Mouse (Mus musculus) heart, postnatal 4 days (tissue): Measurements from ENCODE around the gene Csmd2. TPM values are rescaled to one million over a fixed set of nuclear protein-coding genes. Genes with fewer than 3 reads are reported as not detected.

Experiments used
- DNase-seq: peaks from one replicate; pipeline ENCODE4 v3.0.0; 2021
- total RNA-seq, 2 experiments: library from RNA; stranded (reverse); gene quantifications; 2 replicates each; pipeline ENCODE4 v1.2.3; 2021

Csmd2 gene
- total RNA-seq, 2 experiments from 2014 or later = 0.14 to 0.16 TPM

DNA sequence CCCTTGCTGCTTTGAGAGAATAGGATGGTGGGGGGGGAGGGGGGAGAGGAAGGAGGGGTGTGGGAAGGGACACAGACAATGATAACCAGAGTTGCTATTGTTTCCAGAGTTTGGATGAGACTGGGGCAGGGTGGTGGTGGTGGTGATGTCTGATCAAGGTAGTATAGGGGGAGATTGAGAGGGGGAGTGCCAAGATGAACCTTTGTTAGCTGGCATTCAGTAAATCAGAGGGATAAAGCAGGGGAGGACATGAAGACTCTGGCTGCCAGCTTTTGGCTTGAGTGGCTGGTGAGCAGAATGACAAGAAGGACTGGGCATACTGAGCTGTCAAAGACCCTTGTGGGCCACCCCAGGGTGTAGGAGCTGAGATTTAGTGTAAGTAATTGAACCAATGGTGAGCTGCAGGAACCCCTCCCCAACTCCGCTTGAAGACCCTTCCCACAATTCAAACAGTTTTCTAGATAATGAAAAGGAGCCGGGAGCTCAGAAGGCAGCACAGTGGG, 254.2 kb downstream of the Csmd2 start:
- DNase-seq = no peak

DNA sequence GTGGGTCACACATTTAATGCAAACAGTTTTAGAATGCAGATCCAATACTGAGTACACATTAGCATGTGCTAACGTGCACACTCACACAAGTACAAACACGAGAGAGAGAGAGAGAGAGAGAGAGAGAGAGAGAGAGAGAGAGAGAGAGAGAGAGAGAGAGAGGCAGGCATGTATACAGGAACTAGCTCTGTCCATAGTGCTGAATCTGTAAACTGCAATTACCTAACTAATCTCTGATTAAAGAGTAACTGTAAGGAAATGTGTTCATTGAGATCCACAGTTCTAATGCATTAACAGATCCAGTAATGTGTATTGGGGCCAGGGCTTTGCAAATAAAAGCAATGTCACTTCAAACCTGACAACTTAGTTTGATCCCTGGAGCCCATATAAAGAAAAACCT, 257.5 kb downstream of the Csmd2 start:
- DNase-seq = no peak

DNA sequence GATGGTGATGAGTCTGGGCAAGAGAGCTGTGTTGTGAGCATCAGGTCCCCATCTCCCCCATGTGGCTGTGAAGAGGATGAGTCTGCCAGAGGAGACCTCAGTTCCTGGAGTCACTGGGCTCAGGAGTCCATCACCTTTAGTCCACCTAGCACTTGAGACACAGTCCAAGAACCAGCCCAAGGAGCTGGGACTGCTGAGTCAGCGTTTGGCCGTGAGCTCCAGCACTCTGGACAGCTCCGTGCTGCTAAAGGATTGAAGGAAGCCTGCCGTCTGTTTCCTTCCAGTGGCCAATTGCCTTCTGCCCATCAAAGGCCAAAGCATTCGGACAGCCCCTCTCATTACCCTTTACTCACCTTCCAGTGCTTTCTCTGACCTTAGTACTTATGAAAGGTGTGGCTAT, 261.0 kb downstream of the Csmd2 start:
- DNase-seq = peak; percentile 63

DNA sequence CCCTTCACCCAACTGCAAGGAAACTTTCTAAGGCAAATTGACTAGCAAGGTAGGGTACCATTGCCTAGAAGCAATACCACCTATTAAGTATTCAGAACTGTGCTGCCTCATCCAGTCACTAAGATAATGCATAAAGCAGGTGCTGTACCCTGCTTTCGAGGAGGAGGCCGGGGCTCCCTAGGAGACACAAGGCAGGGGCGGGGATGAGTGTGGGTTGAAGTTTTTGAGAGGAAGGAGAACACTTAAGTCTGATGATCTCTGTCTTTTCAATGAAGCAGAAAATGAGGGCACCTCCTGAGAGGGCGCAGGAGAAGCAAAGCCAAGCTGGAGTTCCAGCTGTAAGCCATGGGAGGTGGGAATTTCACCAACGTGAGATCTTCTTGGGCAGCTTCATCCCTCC, 271.6 kb downstream of the Csmd2 start:
- no peak for DNase-seq

DNA sequence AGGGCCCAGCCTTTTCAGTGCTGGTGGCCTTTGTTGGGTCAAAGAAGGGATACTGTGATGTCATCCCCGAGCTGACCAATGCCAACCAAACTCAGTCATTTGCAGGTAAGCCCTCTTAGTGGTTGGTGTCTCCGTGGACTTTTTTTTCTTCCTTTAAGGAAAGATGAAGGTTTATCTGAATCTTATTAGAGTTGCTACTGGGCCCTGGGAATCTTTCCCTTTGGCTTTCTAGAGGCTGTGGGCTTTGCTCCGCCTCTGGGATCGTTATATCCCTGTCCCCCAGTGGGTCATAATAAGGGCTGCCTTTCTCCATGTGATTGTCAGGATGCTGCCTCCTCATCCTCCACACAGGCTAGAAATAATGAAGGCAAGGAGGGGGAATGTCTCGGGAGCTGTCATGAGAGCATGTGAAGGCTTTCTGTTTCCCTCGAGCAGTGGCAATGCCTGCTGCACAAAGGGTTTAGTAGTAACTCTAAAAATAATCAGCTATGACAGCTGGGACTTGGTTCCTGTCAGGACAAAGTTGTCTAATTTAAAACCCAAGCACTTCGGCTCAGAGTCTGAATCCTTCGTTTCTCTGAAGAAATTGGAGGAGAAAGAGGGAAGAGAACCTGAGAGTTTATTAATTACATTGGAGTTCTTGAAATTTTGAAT, 273.4 kb downstream of the Csmd2 start, which contains the start of gene Hmgb4:
Hmgb4 (minus strand) TSS at position 51 of the 654 bp plus-strand sequence.
- no peak for DNase-seq

DNA sequence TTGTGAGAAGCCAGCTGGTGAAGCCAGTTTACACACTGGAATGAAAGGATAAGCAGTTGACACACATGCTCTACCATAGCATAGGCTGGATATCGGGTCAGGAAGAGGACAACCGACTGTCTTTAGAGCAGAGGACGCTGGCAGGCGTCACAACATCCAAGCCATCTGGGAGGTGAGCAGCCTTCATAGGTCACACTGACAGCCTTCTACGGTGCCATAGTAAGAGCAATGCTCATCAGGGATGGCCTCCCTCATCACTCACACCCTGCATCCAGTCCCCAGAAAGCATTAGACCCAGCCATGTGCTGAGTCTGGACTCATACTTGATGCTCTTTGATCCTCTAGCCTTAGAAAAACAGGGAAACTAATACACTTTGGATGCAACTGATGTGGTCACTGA, 276.8 kb downstream of the Csmd2 start:
- no peak for DNase-seq

DNA sequence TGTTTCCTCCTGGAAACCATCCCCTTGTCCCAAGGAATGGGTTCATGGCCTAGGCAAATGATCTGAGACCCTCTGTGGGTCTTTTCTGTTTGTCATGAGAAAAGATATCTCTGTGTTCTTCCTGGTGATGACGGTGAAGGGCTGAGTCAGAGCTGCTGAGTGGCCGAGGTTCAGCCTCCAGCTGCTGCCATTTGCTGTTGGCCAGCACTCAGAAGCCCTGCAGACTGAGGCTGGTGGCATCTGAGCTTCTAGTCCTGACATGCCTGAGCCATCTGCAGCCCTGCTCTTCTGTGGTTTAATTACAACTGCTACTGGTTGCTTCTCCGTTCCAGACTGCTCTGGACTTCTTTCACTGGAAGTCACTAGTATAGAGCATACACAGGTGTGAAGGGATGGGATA, 277.7 kb downstream of the Csmd2 start:
- DNase-seq = no peak

DNA sequence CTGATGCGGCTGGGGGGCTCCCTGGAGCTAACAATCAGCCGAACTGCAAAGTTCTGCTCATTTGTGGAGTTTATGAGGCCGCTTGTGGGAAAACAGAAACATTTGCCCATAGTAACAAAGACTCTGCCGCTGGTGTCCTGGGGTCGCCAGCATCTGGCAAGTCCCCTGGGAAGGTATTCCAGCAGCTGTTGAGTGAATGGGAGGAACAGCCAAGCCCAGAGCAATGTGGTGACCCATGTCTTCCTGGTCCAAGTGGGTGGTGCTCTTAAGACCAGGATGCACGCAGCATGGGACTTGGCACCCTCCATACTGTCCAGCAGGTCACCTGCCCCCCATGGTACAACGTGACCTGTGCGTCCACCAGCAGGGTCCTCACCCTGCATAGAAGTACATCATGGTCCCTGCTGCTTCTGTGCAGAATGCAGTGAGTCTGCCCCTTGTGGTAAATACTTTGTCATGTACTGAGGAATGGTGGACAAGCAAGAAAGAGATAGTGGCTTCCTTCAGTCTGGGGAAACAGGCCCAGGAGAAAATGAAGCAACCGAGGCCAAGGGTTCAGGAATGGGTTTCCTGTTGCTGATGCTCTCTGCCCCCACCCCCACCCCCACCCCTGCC, 281.7 kb downstream of the Csmd2 start:
- DNase-seq = peak; percentile 22

DNA sequence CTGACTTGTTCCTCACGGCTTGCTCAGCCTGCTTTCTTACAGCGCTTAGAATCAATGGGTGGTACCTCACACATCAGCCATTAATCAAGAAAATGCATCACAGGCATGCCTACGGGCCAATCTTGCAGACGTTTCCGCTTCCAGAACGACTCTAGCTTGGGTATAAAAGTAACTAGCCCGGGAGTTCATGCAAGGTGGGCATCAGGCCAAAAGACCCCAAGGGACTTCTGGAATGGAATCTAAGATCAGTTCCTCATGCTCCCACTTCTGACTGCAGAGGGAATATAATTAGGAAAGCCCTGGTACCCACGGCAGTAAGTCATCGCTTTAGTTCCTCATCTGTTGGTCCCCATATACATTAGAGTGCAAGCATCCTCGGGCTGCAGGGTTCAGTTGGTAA, 282.5 kb downstream of the Csmd2 start:
- DNase-seq = peak; percentile 30

DNA sequence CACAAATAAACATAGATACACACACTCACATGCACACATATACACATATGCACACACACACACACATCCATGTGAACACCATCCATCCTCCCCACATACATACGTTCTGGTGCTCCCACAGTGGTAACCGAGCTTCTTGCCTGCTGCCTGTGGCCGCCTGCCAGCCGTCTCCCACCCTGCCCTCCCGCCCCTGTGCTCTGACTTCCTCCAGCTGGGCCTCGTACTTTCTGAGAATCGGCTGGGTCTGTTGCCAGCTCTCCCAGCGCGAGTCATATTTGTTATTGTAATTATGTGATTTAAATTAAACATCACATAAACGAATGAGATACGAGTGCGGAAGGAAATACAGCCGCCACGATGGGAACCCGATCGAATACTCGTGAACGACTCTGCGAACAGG, 283.3 kb downstream of the Csmd2 start:
- peak; percentile 42 for DNase-seq

DNA sequence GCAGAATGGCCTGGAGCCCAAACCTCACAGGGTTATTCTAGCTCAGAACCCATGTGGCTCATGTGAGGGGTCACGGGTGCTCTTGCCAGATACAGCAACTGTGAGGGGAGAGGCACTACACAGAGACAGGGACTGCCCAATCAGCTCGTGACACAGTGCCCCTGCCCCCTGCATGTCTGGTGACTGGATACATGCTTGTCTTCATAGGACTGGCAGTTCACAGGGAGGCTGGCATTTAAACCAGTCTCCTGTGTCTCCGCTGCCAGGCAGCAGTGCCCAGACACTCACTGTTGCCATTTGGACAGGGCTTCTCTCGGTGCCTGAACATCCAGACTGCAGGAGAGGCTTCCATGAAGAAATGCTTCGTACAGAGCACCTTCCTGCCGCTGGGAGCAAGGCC, 284.8 kb downstream of the Csmd2 start:
- DNase-seq = no peak

DNA sequence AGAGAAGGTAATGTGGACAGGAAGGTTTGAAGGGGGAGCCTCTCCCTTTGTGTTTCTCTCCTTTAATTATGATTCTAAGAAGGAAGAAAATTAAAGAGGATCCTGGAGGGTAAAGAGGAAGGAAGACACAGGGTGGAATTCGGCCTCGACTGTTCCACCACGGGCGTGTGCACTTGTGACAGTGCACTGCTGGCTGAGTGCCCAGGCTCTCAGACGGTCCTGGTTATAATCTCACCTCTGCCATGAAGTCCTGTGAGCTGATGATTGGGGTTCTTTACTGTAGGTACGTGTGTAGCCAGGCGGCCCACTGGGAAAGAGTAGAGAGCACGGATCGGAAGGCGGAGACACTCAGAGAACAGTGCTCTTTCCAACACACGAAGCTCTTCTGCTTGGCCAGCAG, 285.5 kb downstream of the Csmd2 start:
- DNase-seq = no peak

DNA sequence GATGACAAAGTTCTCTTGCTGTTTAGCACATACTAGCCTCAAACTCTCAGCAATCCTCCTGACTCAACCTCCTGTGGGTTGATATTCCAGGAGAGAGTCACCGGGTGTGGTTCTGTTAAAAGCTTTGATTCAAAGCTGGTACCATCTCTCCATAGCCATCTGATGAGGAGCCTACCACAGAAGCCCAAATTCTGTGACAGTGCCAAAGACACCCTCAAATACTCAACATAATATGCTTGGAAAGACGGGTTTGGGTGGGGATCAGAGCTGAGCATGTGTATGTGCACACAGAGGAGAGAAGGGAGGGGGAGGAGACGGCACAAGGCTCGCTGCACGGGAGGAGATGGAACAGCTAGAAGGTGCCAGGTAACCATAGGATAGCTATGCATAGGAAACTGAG, 287.5 kb downstream of the Csmd2 start:
- no peak for DNase-seq

DNA sequence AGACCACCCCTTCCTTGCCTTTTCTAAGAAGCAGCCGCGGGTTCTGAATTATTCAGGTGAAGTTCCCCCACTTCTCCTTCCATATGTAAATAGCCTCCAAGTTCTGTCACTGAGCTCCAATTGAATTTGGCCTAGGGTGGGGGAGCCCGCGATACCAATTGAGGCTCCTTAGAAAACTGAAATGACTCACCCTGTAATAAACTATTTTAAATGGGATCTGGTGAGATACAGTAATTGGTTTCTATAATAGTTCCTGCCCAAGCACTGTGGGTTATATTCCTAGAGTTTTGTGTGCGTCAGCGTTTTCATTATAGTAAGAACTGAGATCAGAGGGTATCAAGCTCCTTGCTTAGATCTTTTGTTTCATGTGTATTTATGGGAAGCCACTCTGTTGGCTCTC, 287.9 kb downstream of the Csmd2 start:
- no peak for DNase-seq

DNA sequence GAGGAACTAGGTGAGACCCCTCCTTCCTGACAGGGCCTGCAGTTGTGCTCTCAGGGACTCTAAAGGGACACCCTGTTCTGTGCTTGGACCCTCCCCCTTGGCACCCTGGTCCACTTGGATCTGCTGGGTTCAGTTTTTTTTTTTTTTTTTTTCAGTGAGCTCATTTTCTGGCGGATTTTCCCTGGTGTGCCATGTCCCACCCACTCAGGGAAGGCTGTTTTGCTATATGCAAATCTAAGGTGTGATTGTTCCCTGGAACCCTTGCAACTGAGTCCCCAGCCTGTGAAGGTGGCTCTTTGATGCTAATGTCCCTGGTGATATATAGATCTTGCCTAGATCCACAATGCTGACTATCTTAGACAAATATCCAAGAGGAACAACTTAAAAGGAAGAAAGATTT, 297.4 kb downstream of the Csmd2 start:
- DNase-seq = no peak

DNA sequence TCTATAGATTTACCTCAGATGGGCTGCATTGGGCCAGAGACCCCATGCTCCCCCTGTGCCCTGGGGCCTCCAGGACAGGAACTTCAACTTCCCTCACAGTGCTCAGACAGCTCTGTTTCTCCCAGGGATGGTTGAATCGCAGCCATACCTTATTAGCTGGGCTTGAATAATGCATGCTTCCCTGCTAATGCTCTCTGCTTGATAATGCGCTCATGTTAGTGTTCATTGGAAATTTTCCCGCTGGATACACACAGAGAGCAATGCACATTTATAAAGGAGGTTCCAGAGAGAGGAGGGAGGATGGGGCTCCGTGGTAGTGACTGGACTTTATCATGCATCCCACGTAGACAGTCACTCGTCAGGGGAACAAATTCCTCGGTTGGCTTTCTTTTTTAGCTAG, 300.4 kb downstream of the Csmd2 start:
- DNase-seq = no peak

DNA sequence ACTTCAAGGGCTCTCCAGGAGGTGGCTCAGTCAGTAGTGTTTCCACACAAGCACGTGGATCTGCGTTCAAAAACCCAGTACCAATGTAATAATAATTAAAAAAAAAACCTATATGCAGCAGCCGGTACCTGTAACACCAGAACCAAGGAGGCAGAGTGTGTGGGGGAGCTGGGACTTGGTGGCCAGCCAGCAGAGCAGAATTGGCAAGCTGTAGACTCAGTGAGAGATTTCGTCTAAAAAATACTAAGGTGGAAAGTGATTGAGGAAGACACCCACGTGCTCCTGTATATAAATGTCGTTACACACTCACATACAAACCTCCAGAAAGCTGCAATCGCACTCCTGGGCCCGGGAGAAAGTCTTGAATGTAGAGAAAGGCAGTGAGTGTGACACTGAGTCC, 316.4 kb downstream of the Csmd2 start:
- no peak for DNase-seq

DNA sequence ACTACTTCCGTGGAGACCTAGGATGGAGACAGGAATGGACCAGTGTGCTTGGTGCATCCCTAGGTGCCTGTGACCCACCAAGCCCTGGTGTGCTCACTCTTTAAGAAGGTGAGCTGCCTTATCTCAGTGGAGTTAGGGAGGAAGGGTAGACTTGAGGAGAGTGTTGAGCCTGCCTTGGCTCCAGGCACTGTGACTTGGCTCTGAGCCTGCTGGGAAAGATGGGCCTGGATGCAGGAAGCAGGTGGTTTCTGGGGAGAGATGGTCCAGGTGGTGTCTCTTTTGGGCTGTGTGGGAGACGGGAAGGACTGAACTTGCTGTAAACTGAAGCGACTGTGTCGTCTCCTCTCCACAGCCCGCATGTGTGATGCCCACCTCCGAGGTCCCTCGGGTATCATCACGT, 318.4 kb downstream of the Csmd2 start:
- no peak for DNase-seq

DNA sequence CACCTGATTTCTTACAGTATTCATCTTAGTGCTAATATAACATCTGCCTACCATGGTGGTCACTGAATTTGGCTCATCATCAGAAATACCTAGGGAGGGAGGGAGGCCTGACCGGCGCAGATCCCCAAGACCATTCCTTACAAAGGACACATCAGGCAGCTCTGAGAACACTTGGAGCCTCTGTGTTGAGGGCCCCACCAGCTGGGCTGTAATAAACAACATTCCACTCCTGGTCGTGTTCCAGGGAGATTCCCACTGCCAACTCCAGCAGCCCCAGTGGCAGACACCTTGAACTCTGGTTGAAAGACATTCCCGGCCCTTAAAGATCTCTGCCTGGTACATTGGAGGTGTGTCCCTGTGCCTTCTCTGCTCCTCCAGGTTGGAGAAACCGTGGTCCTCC, 327.7 kb downstream of the Csmd2 start:
- DNase-seq = no peak

DNA sequence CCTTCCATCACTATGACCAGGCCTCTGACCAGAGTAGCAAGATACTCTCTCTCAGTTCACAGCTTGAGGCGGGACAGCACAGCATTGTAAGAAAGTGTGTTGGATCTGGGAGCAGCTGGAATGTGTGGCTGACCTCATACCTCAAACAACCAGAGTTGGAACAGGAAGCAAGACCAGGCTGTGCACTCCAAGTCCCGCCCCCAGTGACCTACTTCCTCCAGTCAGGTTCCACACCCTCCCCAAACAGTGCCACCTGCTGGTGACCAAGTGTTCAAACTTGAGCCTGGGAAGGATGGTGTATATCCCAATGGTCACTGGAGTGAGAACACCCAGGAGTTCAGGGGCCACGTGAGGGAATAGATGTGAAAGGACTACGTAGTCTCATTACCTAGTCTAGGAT, 330.3 kb downstream of the Csmd2 start:
- peak; percentile 52 for DNase-seq

DNA sequence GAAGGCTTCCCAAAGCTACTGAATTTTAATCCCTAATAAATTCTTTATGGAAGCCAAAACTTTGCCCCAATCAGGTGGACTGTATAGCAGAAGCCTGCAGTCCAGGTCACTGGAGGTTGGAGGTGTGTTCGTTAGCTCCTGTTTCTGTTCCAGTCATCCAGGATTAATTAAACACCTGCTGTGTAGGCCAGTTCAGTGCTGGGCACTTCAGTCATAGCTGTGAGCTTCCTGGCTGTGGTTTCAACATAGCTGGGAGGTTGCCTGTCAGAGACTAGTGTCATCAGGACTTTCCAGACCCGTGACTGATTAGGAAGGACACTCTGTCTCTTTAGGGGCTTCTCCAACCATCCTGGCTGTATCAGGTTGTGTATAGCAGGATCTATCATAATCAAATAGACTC, 337.9 kb downstream of the Csmd2 start:
- no peak for DNase-seq

DNA sequence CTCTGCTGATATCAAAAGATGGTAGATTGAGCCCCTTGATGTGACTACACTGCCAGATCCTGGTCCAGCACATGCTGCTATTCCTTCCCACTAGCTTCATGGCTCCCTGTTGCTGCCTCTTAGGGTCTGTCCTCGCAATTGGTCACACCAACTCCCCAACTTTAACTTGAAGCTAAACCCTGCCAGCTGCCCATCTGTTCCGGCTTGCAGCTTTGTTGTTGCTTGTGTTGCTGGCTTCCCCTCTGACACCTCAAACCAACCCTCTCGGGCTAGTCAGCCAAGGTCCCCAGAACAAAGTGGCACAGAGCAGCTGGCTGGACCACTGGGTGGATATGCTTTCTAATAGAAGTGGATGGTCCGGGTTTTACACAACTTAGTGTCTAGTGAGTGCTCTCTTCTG, 339.1 kb downstream of the Csmd2 start:
- no peak for DNase-seq

DNA sequence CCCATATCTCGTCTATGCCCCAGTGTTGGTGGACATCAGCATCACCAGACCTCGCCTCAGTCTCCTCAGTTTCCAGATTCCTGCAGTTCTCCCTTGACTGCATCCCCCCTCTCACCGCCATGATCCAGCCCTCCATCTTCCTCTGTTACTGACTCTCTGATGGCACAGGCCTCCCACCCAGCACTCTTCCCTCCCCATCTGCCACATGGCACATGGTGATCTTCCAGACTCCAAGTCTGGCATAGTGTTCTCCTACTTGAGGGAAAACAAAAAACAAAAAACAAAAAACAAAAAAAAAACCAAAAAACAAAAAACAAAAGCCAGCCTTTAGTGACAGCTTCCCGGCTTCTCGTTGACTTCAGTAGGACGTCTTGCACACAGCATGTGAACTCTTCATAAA, 339.8 kb downstream of the Csmd2 start:
- DNase-seq = no peak

DNA sequence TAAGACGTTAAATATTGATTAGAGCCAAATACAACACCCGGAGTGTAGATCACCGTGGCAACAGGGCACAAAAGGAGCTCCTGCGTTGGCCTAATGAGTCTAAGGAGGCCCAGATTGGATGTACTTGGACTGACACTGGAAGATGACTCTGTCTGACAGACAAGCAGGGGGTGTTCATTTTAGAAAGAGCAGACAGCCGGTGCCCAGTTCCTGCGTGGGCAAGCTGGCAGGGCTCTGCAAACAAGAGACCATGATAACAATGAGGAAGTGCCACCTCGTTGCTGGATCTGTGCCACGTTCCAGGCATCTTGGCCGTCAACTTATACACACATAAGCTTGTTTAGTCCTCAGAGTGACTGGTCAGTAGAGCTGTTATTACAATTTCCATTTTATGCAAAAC, 342.9 kb downstream of the Csmd2 start:
- DNase-seq = no peak

DNA sequence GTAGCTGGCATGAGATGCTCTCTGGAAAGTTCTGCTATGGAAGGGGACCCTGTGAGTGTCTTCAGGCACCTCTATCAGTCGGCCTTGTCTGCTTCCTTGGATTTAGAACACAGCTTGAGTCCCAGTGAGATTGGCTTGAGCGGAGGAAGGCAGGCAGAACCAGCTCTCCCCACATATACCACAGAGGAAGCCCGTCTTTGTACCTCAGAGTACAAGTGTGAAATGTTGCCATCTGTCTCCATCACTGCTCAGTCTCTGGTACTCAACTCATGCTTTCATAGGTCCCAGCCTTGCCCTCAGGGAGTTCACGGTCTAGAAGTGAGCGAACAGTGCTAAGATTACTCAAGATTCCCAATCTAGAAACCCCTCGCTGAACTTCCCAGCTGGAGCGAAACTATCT, 352.8 kb downstream of the Csmd2 start:
- DNase-seq = no peak
